Mouse (Mus musculus): ENCODE measurements around the gene Pdgfc.

GRCm38 (mm10) chr3:81221682-81222081 lies 185.5 kb downstream of the Pdgfc start:
- TF ChIP-seq POLR2A (IDR thresholded peaks at IDR 0.05; ENCODE audit: borderline replicate concordance, extremely low read depth, insufficient read depth, insufficient read length, poor library complexity, severe bottlenecking) (no peak), CTCF (IDR thresholded peaks at IDR 0.05; ENCODE audit: borderline replicate concordance, extremely low read depth, insufficient read depth, insufficient read length) (no peak)

Data from brain, embryonic 14.5 days (tissue).